Mouse (Mus musculus) layer of hippocampus, adult 9-10 months (tissue): ENCODE data around the gene Lrmda.

Experiments
- DNase-seq: peaks from one replicate; pipeline ENCODE4 v3.0.0; 2022; ENCODE audit warnings: low spot score

The Lrmda gene

DNA sequence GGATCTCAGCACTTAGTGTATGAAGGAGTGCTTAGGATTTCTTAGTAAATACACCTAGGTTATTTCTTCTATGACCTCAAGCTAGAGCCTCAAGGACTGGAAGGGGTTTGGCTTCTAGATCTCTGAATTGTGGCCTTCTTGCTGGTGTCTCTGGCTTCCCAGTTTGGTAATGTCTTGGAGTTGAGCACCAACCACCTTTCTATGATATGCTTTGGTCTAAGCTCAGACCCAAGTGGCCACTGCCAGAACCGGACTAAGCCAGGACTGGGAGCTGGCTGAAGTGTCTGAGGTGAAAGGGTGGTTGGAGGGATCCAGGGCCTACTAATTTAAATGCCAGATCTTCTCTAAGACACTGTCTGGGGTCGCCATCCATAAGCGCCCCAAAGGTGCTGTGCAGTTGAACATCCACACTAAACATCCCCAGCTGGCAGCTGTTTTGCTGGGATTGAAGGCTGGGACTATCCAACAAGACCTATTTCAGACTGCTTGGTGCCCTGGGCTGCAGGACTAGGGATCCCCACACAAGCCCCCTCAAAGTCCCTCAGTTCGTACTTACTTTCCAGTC is 27.1 kb upstream of the Lrmda start:
- no peak for DNase-seq

DNA sequence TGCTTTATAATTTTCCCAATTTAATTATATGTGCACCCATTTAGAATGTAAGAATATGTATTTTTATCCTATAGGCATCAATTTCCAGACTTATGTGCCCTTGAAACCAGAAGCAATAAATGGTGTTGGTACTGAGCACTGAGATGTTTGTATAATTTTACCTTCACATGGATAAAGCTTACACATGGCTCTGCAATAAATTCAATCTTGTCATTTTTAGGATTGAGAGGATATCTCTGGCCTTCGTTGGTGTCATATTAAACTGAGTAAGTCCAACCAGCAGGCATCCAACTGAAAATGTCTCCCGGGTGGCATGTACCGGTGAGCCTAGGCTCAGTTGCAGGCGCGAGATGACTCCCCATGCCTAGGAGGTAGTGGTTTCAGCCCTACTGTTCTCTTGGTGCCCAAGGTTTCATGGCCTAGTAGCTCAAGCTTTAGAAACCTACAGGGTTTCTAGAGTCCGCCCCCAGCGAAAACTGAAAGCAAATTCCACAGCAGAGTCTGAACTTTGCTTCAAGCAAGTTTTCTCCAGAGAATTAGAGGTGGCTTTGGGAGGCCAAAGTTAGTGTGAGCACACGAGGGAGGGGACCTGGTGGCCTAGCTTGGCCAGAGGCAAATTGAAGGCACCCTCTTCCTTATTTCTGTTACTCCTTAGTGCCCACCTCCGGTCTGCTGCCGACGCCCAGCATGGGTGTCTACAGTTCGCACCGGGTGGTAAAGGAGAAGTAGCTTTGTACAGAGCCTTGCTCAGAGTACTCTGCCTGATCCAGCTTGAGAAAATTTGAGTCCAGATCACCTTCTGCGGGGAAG is 26.1 kb upstream of the Lrmda start:
- DNase-seq: no peak

DNA sequence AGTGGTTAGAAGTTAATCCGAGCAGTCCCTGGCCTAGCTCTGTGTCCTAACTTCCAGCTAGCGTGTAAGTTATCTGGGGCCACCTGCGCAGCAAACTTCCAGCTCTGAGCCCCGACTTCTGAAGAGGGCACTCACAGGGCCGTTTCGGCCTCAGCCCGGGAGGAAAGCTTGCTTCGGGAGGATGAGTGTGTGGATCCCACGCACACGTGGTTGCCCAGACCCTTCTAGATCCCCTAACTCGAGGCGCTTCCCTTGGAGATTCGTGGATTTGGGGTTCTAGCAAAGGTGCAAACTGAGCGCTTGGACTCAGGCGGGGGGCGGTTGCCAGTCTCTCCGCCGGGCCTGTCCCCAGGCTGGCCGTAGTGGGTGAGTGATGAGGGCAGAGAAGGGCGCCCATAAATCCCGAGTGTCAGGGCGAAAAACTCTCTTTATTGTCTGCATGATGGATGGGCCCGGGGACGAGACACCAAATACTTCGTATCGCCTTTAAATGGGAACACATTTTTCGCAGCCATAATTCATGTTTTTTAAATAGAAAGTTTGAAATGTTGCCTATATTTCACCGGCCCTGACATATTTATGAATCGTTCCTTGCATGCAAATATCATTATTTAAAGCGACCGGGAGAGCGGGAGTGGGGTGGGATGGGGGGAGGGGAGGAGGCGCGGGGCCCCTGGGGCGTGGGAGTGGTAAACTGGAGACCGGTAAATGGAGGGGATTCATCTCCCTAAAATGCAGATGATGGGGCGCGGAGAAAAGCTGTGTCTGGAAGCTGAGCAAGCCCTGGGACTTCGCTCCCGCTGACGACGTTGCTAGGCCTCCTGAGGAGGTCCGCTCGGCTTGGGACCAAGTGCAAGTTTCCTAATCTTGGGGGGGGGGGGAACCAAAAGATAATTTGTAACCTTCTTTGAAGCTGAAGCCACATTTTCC is 25.2 kb upstream of the Lrmda start:
- no peak for DNase-seq

DNA sequence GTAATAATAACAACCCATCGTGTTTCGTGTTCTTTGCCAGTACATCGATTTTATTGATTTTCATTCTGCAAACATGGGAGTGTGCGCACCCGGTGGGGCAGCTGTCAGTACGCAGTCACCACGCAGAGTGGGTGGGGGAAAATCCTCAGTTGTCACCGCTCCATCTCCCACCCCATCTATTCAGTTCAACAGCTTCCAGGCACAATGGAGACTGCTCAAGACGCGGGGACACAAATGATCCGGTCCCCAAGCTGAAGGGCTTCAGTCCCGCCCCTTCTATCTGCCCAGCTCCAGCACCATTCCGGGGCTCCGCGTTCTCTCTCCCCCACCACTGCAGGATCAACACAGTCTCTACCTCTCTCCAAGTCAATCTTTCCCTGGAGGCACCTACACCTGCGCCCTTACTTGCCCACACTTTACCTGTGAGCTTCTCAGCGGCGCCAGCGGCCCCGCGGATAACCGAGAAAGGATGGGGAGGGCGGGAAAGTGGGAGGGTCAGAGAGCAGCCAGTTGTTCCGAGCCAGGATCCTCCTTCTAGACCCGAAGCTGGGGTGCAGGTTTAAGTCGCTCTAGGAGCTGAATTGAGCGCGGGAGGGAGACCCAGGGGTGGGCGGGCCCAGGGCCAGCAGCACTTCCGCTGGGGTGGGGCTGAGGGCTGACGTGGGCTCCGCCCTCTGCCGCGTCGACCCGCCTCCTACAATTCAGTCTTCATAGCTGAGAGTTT is 24.3 kb upstream of the Lrmda start:
- no peak for DNase-seq

DNA sequence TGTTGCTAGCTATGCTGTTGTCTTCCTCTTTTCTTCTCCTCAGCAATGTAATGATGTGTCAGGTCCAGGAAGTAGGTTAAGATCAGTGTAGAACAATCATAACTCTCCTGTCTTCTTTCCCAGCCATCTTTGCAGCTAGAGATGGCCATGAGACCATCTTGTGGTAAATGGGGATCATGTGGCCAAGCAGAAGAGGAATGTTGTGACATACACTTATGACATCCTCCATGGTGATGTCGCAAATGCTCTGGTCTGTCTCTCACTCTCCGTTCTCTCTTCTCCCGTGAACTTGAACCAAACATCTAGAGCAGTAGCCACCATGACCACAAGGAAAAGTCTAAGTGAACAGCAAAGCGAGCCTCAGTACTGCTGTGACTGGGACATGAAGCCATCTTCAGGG is 19.9 kb upstream of the Lrmda start:
- no peak for DNase-seq

DNA sequence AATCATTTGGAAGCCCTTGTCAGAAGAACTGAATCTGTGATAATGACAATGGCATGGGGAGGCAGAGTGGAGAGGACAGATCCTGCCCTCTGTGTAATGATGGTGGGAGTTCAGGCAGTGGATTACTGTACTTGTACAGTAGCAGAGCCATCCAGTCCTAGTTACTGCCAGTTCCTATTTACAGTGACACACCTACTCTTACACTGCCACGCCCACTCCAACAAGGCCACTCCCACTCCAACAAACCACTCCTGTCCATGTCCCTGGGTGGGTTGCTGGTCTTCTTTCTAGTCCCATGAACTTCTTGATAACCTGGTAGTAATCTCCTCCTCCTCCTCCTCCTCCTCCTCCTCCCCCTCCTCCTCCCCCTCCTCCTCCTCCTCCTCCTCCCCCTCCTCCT is 16.3 kb upstream of the Lrmda start:
- DNase-seq: no peak

DNA sequence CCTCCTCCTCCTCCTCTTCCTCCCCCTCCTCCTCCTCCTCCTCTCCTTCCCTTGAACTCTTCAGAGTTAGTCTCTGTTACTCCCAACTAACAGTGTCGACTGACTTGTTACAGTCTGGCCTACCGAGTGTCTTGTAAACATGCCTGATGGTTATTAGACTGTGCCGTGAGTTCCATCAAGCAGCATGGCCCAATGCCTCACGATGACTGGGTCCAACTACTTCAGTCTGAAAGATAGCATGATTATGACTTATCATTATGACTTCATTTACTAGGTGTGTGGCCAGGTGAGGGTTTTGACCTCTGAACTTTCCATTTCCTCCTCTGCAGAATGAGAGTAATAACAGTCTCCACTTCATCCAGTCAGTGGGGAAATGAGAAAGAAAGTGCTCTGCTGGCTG is 15.9 kb upstream of the Lrmda start:
- no peak for DNase-seq

DNA sequence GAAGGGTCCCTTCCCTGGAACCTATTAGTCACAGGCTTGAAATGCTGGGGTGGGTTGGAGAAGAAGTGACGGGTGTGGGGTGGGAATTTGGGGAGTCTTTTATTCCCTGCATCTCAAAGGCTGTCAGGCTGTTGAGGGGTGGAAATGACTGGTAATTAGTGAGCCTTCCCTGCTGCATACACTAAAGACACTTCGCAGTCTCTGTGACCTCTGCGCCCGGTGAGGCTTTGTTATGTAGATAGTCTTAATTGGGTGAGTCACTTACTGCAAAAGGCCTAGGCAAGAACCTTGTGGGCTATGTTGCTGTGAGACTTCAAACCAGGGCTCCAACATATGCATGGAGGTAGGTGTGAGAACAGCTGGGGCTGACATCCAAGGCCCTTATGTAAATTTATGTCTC is 14.6 kb upstream of the Lrmda start:
- DNase-seq: no peak

DNA sequence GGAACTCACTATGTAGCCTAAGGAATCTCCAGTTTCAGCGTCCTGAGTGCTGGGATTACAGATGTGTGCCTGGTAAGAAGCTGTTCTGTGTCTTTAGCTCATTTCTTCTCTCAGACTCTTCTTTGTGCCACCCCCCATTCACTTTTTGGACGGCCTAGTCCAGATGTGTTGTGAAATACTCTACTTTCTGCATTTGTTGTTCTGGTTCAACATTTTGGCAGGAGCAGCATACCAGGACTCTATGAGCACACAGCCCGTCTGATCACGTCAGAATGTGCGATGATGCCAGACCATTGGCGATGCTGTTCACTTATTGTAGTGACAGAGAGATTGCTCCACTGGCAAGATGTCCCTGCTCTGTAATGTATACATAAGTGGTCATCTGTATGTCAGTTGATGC is 12.5 kb upstream of the Lrmda start:
- DNase-seq: no peak

DNA sequence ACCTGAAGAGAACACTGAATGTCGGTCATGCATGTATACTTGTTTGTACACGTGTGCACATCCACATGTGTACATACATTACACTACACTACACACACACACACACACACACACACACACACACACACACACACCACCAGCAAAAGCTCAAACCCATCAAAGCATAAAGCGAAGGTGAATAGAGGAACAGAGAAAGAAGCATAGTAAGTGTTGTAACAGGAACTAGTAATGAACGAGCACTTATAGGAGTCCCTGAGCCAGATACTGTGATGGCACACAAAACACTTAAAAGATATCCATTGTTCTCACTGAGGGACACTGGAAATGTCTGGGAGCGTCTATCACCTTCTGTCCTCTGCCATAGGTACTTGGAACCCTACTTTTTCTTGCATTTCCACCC is 5.2 kb upstream of the Lrmda start:
- DNase-seq: no peak

DNA sequence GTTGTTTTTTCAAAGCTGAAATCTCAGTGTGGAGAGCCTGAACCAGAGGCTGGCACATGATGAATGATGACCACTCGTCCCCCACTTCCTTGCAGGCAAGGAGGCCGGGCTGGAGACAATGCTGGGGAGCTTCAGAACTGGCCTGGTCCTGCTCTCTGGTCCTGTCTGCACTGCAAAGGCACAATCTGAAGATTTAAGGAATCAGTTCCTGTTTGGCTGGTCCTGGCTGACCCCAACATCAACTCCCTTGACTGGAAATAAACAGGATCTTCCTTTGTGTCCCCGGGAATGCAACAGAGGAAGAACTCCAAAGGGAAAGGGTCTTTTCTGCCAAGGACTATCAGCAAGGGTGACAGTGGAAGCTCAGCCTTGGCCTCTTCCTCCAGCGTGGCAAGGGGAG is 4.7 kb upstream of the Lrmda start:
- DNase-seq: no peak

DNA sequence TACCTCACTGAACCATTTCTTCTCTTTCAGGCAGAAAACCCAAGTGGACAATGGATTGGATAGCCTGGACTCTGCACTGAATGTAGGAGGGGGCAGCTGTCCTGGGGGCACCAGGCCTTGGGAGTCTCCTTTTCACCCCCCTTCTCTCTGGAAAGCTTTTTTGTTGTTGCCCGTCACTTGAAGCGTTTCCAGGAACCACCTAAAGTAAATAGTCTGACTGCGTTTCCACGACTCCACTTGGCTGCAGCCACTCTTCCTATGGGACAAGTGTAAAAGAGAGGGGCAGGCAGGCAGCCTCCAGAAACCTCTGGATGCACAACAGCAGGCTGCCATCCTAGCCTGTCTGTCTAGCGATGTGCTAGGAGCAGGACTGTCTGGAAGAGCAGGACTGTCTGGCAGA is 2.5 kb upstream of the Lrmda start:
- no peak for DNase-seq

DNA sequence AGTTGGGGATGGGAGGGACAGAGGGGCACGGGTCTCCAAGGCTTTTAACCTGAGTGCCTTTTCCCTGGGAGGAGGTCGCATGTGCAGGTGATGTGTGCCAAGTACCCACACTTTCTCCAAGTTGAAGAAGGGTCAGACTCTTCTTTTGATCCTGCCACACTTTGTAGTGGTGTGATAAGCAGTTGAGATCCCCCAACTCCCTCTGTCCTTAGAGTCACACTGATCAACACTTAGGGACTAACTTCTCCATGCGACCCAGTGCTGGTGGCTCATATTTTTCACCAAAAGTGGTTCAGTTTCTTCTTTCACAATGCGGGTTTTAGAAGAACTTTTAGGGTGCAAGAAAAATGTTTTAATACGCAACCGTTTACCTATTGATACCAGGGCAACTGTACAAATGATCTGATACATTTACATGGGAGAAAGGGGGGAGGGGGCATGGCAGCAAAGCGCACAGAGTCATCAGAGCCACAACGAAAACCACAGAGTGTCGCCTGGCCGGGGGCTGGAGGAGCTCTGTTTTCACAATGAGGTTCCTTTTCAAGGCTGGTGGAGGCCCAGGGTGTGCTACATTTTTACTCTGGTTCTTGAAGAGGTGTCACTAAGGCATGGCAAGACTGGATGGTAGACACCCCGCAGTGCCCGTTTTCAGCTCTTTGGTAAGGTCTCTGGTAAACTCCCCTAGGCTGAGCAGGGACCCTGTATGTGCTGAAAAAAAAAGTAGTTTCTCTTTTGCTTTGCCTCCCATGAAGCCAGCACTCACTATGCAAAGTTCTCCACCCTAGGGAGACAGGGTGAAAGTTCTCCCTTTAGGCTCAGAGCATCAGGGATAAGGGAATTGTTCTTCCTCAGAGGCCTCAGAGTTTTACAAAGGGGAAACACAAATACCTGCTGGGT is 685 bp downstream of the Lrmda start:
- DNase-seq: no peak

DNA sequence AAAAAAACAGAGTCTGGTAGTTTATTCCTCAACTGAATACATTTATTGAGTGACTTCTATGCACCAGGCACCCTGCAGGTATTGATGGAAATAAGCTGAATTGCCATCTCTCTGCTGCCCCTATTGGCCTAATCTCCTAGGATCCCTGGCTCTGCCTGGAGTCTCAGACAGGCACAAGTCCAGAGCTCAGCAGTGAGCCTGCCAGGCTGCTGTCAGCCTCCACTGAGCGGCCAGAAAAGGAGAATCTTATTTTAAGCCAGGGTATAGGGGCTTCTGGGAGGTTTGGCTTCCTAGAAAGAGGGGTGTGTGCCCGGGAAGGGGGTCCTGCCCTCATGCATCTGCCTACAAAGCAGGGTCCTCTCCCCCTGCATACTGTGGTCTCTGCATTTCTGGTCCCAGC is 1.4 kb downstream of the Lrmda start:
- peak; percentile 11 for DNase-seq

DNA sequence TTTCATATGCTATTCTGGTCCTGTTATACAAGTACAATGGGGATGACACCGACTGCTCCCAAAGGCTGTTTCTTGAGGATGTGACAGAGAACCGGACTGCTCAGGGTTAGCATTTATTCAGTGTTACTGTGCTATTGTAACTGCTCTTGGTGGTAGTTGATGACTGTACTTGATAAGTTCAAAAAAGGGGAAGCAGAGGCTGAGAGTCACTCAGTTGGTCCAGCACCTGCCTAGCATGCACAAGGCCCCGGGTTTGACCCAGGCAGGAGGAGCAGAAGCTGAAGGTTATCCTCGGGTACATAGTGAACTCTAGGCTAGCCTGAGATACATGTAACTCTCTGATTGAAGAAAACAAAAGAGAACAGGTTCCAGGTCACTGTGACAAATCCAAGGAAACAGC is 4.0 kb downstream of the Lrmda start:
- no peak for DNase-seq

DNA sequence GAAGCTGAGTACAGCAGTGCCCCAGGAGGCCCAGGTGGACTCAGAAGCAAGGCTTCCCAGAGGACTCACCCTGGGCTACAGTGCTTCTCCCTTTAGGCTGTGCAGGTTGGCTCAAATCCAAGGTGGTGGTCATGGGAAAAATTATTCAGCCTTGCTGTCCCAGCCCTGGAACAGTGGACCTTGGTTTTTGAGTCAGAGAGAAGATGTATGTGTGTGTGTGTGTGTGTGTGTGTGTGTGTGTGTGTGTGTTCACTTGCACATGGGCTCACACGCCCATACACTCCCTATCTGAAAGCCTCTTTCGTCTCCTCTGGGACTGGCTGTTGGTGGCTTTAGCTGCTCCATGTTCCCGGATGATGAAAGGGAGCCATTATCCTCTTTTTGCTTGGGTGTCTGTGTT is 16.4 kb downstream of the Lrmda start:
- DNase-seq: no peak

DNA sequence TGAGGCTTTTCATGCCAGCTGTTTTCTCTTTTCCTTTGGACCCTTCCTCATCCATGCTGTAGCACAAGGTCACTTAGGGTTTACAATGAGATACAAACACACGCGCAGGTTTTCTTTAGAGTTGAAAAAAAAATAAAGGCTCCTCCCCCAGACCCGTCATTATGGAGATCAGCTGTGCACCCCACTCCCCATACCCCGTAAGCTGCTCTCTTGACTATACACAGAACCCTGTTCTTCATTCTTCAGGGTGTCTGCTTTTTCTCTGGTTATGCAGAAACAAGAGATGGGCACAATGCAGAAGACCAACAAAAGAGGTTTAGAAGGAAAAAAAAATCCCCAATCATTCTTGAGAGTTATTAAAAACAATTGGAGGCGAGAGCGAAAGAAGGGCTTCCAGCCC is 16.8 kb downstream of the Lrmda start:
- DNase-seq: no peak

DNA sequence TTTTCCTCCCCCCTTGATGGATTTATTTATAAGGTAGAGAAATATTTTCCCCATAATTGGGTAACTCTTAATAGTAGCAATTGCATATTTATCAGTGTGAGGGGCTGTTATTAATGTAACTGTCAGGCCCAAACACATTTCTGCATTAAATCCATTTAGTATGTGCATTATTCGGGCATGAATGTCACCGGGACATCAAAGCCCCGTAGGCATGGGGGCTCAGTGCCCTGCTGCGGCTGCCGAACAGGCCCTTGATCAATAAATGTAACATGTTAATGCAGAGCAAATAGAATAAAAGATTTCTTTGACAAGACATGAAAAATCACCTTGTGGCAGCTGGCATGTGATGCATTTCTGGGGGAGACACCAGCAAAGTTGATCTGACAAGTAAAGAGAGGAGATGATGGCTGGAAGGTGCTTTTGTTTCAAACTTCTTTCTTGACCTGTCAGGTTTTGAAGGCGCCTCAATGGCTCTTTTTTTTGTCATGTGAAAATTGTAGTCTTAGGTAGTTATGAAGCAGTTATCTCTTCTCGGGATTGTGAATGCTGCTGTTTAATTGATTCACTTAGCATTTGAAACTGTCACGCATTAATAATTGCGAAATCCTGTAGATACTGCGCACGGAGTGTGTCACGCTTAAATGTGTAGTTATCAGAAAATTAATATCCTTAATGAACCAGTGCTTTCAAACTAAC is 17.4 kb downstream of the Lrmda start:
- no peak for DNase-seq

DNA sequence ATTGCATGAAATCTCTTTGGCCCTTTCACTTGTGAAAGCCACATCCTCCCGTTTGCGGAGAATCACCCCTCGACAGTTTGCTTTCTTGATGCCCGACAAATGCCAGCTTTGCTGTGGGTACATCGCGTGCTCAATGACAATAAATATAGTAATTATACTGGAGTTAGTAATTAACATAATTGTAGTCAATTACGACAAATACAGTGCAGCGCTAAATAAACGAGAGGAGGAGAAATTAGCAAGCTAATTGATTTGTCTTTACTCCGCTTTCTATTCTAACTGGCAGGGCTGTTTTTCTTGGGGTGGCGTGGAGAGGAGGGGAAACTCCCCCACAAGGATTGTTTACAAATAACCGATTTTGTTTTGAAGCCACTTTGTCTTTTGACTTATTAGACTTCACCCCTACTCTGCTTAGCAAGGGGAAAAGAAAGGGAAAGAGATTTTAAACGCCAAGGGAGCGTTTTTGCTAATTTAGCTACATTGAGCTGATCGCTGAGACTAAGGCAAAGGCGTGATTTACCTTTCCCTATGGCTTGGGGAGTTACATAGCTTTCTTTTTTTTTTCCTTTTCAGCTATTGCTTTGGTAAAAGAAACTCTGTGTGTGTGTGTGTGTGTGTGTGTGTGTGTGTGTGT is 18.1 kb downstream of the Lrmda start:
- DNase-seq: no peak

DNA sequence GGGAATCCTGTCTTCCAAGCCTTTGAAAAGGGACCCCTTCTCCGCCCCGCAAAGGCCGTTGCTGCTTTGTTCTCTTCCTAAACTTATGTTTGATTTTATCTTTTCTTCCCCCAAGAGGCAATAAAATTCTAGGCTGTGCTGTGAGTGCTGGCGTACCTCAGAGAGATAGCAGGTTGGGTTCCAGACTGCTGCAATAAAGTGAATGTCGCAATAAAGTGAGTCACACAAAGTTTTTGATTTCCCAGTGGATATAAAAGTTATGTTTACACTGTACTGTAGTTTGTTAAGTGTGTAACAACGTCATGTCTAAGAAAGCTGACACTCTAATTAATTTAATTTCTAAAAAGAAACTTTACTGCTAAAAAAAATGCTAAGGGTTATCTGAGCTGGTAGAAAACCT is 22.6 kb downstream of the Lrmda start:
- no peak for DNase-seq
